Mouse (Mus musculus): Measurements from ENCODE around the gene 4931406C07Rik. TPM values are rescaled to one million over a fixed set of nuclear protein-coding genes. Genes with fewer than 3 reads are reported as not detected.
"Not testable (repeated sequence)": the region's sequence is repeated elsewhere in the genome, so short reads cannot be mapped to it uniquely, and the experiment has no call there.

Gene 4931406C07Rik
- polyA plus RNA-seq (2015; fragmentation: Nextera tagmentation; extraction: Ambion mirVana) = 15.4 and 16.8 TPM in 2 replicates

DNA sequence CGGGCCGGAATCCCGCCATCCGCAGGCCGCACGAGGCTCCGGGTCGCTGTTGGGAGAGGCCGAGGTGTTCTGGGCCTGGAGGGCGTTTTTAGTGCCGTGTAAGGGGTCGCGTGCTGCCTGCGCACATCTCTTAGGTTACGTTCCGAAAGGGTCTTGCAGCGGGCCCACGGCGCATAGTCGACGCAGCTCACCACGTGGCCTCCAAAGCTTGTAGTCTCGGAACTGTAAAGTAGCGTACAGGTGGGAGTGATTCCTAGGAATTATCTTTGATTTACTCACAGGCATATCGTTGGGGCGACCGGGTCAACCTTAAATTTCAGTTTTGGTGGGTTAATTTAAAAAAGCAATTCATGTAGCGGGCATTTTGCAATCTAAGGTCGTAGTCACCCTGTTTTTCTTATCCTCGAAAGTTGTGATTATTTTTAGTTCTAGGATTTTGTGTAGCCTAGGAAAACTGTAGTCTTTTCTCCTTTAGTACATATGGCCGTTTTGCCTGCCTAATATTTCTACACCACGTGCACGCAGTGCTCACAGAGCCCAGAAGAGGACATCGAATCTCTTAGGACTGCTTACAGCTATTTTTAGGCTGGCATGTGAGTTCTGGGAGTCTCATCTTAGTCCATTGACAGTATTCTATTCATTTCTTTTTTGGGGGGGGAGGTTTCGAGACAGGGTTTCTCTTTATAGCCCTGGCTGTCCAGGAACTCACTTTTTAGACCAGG, at the start of gene 4931406C07Rik:
TSS of gene 4931406C07Rik (minus strand) at position 51 of the 722 bp plus-strand sequence.
- no peaks in the 10 kb centered on the region for H3K27me3 ChIP-seq
- peak within 1 kb of the TSS; percentile 91 for H3K27ac ChIP-seq
- peaks cover 29% of the 10 kb centered on the region for H3K36me3 ChIP-seq
- peak; percentile 90 for ATAC-seq (ENCODE audit: low FRiP score)
- H3K9me3 ChIP-seq = no peaks in the 10 kb centered on the region
- under 1% methylated on average over 35 of the region's 35 CpGs for WGBS
- H3K9ac ChIP-seq = peak within 1 kb of the TSS; percentile 90
- peak within 1 kb of the TSS; percentile 83 for H3K4me2 ChIP-seq
- H3K4me1 ChIP-seq (replicated peaks) = peaks cover 40% of the 10 kb centered on the region
- peak within 1 kb of the TSS; percentile 72 for H3K4me3 ChIP-seq

GRCm38 (mm10) chr9:15349925-15350324, 43.7 kb upstream of the 4931406C07Rik start:
- Histone ChIP-seq H3K4me3 (no peak overlapping the region), H3K4me1 (replicated peaks) (no peaks in the 10 kb centered on the region), H3K27ac (no peak overlapping the region), H3K9ac (no peak overlapping the region), H3K27me3 (no peaks in the 10 kb centered on the region), H3K4me2 (no peak overlapping the region), H3K36me3 (peaks cover 55% of the 10 kb centered on the region), H3K9me3 (no peaks in the 10 kb centered on the region)
- ATAC-seq (ENCODE audit: low FRiP score) = no peak
- WGBS = 85% methylated on average over 2 of the region's 2 CpGs

DNA sequence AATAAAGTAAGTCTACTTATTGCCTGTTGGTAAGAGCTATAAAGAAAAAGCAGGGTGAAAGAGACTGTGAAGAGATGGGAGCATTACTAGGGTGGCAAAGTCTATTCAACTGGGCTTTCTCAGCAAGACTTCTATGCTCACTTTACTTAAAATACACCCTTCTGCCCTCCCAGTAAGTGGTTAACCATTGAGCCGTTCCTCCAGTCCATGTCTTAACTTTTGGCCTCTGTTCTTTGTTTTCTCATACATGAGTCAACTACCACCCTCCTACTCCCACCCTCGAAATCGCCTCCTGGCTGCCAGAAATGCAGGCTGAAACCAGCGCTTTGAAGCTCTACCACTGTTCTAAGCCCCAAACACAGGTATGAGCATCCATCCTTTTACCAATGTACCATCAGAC, 31.5 kb upstream of the 4931406C07Rik start:
- Histone ChIP-seq H3K27ac (no peak overlapping the region), H3K9me3 (no peaks in the 10 kb centered on the region), H3K4me1 (replicated peaks) (no peaks in the 10 kb centered on the region), H3K4me3 (no peak overlapping the region), H3K36me3 (peaks cover 78% of the 10 kb centered on the region), H3K9ac (no peak overlapping the region), H3K27me3 (no peaks in the 10 kb centered on the region), H3K4me2 (no peak overlapping the region)
- 93% methylated on average over 4 of the region's 4 CpGs for WGBS
- no peak for ATAC-seq (ENCODE audit: low FRiP score)

DNA sequence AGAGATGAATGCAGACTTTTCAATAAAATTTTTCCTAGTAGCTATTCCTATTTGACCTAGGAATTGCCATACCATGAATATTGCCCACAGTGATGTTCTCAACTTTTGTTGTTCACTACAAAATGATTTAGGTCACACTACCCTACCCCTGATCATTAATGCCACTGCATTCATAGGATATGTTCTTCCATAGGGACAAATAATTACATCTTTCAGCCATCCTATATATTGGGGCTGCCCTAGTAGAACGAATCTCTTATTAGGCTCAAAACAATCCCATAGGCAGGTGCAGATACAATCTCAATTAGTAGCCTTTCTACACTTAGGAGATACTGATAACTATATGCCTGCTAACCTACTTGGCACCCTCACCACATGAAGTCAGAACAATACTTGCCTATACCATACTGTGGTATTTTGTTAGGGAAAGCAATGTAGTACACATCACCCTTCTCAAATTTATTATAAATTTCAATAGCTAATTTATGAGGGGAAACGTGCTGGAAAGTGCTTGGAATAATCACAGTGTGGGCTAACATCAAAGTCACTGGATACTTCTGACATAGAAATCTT, 12.0 kb upstream of the 4931406C07Rik start:
- Histone ChIP-seq H3K4me2 (no peak overlapping the region), H3K27me3 (no peaks in the 10 kb centered on the region), H3K36me3 (peaks cover 67% of the 10 kb centered on the region), H3K27ac (no peak overlapping the region), H3K4me1 (replicated peaks) (no peaks in the 10 kb centered on the region), H3K4me3 (no peak overlapping the region), H3K9ac (no peak overlapping the region), H3K9me3 (no peaks in the 10 kb centered on the region)
- ATAC-seq (ENCODE audit: low FRiP score) = no peak
- 80% methylated on average over 2 of the region's 2 CpGs for WGBS

GRCm38 (mm10) chr9:15317223-15318169, 11.2 kb upstream of the 4931406C07Rik start:
- Histone ChIP-seq H3K9ac (no peak overlapping the region), H3K4me2 (no peak overlapping the region), H3K27ac (no peak overlapping the region), H3K9me3 (no peaks in the 10 kb centered on the region), H3K36me3 (peaks cover 65% of the 10 kb centered on the region), H3K27me3 (no peaks in the 10 kb centered on the region), H3K4me1 (replicated peaks) (no peaks in the 10 kb centered on the region), H3K4me3 (no peak overlapping the region)
- WGBS = 72% methylated on average over 5 of the region's 5 CpGs
- ATAC-seq (ENCODE audit: low FRiP score) = no peak

- H3K9ac ChIP-seq; H3K27me3 ChIP-seq; H3K4me3 ChIP-seq; H3K27ac ChIP-seq; ATAC-seq (ENCODE audit: low FRiP score); H3K4me2 ChIP-seq; H3K4me1 ChIP-seq (replicated peaks); H3K9me3 ChIP-seq: not testable (repeated sequence)
- H3K36me3 ChIP-seq = peaks cover 62% of the 10 kb centered on the region
- WGBS = 100% methylated on average over 2 of the region's 2 CpGs
These were observed 10.0 kb upstream of the 4931406C07Rik start for GRCm38 (mm10) chr9:15316296-15316695.

DNA sequence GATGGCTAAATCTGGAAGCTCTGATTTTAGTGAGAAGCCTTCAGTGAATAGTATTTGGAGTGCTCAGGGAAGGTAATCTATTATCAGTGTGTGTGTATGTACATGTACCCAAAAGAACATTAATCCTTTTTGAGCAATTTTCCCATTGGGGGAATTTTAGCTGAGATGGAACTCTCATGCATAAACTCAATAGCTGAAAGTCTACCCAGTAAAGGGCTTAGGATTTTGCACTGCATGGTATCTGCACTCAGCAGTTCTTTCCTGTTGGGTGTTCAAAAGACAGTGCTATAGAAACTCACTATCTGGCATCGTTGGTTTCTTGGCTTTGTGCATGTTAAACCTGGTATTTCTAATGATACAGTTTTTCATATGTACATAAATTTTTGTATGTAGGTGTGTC, 8.4 kb upstream of the 4931406C07Rik start:
- Histone ChIP-seq H3K4me3 (no peak overlapping the region), H3K27me3 (no peaks in the 10 kb centered on the region), H3K9me3 (no peaks in the 10 kb centered on the region), H3K36me3 (peaks cover 69% of the 10 kb centered on the region), H3K27ac (no peak overlapping the region), H3K4me1 (replicated peaks) (peaks cover 4% of the 10 kb centered on the region), H3K4me2 (no peak overlapping the region), H3K9ac (no peak overlapping the region)
- no peak for ATAC-seq (ENCODE audit: low FRiP score)
- 100% methylated on average over 1 of the region's 1 CpGs for WGBS

GRCm38 (mm10) chr9:15313633-15314032, 7.4 kb upstream of the 4931406C07Rik start:
- Histone ChIP-seq H3K36me3 (peaks cover 78% of the 10 kb centered on the region), H3K4me1 (replicated peaks) (peaks cover 12% of the 10 kb centered on the region), H3K4me3 (no peak overlapping the region), H3K4me2 (no peak overlapping the region), H3K9ac (no peak overlapping the region), H3K9me3 (no peaks in the 10 kb centered on the region), H3K27me3 (no peaks in the 10 kb centered on the region), H3K27ac (no peak overlapping the region)
- ATAC-seq (ENCODE audit: low FRiP score) = no peak
- WGBS = 95% methylated on average over 5 of the region's 5 CpGs

DNA sequence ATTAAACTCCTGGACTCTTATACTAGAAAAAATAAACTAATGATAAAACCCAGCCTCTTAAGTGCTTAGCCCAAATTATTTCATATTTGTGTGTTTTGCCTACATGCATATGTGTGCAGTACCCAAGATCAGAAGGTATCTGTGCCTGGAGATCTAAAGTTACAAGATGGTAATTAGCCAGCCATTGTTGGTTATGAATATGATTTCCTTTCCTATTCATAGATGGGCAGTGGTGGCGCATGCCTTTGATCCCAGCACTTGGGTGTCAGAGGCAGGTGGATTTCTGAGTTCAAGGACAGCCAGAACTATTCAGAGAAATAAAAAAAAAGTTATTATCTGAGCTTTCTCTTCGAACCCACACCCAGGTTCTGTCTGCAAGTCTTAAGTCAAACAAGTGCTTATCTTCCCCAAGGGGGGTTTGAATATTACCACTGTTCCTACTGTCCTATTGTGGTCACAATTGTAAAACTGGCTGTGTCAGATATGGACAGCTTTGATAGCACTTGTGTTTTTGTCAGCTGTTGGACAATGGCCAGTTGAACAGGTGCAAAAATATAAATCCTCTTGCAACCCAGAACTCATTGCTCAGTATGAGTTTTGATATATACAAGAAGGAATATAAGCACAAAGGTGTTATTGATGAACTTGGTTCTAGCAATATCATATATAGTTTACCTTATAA, 5.9 kb upstream of the 4931406C07Rik start:
- no peak overlapping the region for H3K4me3 ChIP-seq
- H3K4me2 ChIP-seq = no peak overlapping the region
- H3K27ac ChIP-seq = no peak overlapping the region
- H3K4me1 ChIP-seq (replicated peaks) = peaks cover 24% of the 10 kb centered on the region
- H3K9me3 ChIP-seq = no peaks in the 10 kb centered on the region
- no peak for ATAC-seq (ENCODE audit: low FRiP score)
- H3K27me3 ChIP-seq = no peaks in the 10 kb centered on the region
- WGBS = 97% methylated on average over 2 of the region's 2 CpGs
- peaks cover 76% of the 10 kb centered on the region for H3K36me3 ChIP-seq
- no peak overlapping the region for H3K9ac ChIP-seq

DNA sequence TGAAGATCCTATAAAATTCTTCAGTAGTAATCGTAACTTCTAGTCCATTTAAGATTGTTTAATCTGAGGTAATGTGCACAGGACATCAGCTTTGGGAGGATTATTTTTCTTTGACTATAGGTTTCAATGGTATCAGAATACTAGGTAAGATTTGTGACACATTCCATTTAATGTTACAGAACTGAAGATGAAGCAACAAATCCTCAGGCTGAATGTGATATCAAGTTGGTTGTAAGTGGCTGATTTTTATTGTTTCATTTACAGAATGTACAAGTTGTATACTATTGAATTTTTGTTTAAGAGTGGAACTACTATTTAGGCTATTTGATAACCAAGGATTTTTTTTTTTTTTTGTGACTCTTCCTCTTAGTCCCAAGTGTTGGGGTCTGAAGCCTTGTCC, 3.9 kb upstream of the 4931406C07Rik start:
- Histone ChIP-seq H3K9me3 (no peaks in the 10 kb centered on the region), H3K4me3 (no peak overlapping the region), H3K27me3 (no peaks in the 10 kb centered on the region), H3K4me1 (replicated peaks) (peaks cover 36% of the 10 kb centered on the region), H3K27ac (no peak overlapping the region), H3K4me2 (no peak overlapping the region), H3K9ac (no peak overlapping the region), H3K36me3 (peaks cover 62% of the 10 kb centered on the region)
- WGBS = 93% methylated on average over 1 of the region's 1 CpGs
- ATAC-seq (ENCODE audit: low FRiP score) = no peak

DNA sequence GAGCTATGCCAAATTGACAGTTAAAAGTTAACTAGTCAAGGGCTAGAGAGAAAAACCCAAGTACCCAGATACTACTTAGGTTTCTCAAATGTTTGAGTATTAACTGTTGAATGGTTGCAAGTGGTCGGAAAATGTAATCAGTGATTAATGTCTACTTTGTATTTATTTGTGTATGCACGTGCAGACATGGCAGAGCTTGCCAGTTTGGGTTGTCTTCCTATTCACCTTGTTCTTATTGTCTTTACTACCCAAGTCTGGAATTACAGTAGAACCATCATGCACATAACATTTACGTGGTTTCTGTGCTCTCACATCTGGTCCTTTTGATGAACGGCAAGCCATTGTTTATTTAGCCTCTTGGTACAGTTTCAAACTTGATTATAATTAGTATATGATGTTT, 3.2 kb upstream of the 4931406C07Rik start:
- WGBS = 80% methylated on average over 4 of the region's 4 CpGs
- Histone ChIP-seq H3K4me3 (no peak overlapping the region), H3K27me3 (no peaks in the 10 kb centered on the region), H3K36me3 (peaks cover 54% of the 10 kb centered on the region), H3K27ac (no peak overlapping the region), H3K4me2 (no peak overlapping the region), H3K9ac (0 out of 2 replicates have a peak overlapping the region, but pooled peaks have one; percentile 5), H3K9me3 (no peaks in the 10 kb centered on the region), H3K4me1 (replicated peaks) (peaks cover 40% of the 10 kb centered on the region)
- ATAC-seq (ENCODE audit: low FRiP score) = no peak

- Histone ChIP-seq H3K27me3 (no peaks in the 10 kb centered on the region), H3K4me3 (no peak overlapping the region), H3K4me1 (replicated peaks) (peaks cover 40% of the 10 kb centered on the region), H3K36me3 (peaks cover 43% of the 10 kb centered on the region), H3K9ac (no peak overlapping the region), H3K27ac (no peak overlapping the region), H3K9me3 (no peaks in the 10 kb centered on the region), H3K4me2 (no peak overlapping the region)
- ATAC-seq (ENCODE audit: low FRiP score) = no peak
- WGBS = 56% methylated on average over 2 of the region's 2 CpGs
These were observed 2.0 kb upstream of the 4931406C07Rik start for GRCm38 (mm10) chr9:15308254-15308653.

Data from hindbrain, embryonic 13.5 days (tissue).